Mouse (Mus musculus) midbrain, embryonic 14.5 days (tissue): ENCODE measurements around the gene Dnajb13. TPM values are rescaled to one million over a fixed set of nuclear protein-coding genes. Genes with fewer than 3 reads are reported as not detected.
A peak's percentile ranks its signal among the peaks of the same experiment; 100 is the strongest.

Experiments
- ATAC-seq: fragments of 200-750 bp; cut with Nextera tagmentation; 2 replicates; pipeline ENCODE4 v1.8.0; 2017; ENCODE audit warnings: moderate number of reproducible peaks, moderate library complexity; ENCODE audit not compliant: low FRiP score, low TSS enrichment
- DNase-seq: peaks from one replicate; pipeline ENCODE4 v3.0.0-alpha.2; 2015
- H3K27ac ChIP-seq: fragments of 300-500 bp; sonication (generic); replicated peaks from 2 replicates; pipeline ENCODE4 v1.5.1; 2014; ENCODE audit warnings: mild to moderate bottlenecking, low read depth, low read length, moderate library complexity
- H3K27me3 ChIP-seq: fragments of 300-500 bp; sonication (generic); 2 replicates; pipeline ENCODE4 v1.6.1; 2014; ENCODE audit warnings: low read length, control low read depth, mixed read lengths; ENCODE audit not compliant: control insufficient read depth, insufficient read depth
- H3K36me3 ChIP-seq: fragments of 300-500 bp; sonication (generic); 2 replicates; pipeline ENCODE4 v1.6.1; 2014; ENCODE audit warnings: low read length, control low read depth; ENCODE audit not compliant: control insufficient read depth, insufficient read depth
- H3K4me1 ChIP-seq: fragments of 300-500 bp; sonication (generic); 2 replicates; pipeline ENCODE4 v1.6.1; 2014; ENCODE audit warnings: mild to moderate bottlenecking, antibody characterized with exemption, low read length, control low read depth; ENCODE audit not compliant: control insufficient read depth, insufficient read depth
- H3K4me2 ChIP-seq: fragments of 300-500 bp; sonication (generic); 2 replicates; pipeline ENCODE4 v1.6.1; 2014; ENCODE audit warnings: mild to moderate bottlenecking, low read length, moderate library complexity
- H3K4me3 ChIP-seq: fragments of 300-500 bp; sonication (generic); replicated peaks from 2 replicates; pipeline ENCODE4 v1.5.1; 2014; ENCODE audit warnings: low read depth, low read length
- H3K9ac ChIP-seq: fragments of 300-500 bp; sonication (generic); replicated peaks from 2 replicates; pipeline ENCODE4 v1.6.1; 2014; ENCODE audit warnings: mild to moderate bottlenecking, low read length, moderate library complexity
- H3K9me3 ChIP-seq: fragments of 300-500 bp; sonication (generic); 2 replicates; pipeline ENCODE4 v1.6.1; 2016; ENCODE audit warnings: low read length, control low read depth, mixed read lengths; ENCODE audit not compliant: control insufficient read depth
- WGBS: fragments of 180-500 bp; shearing (Covaris S2); extraction: QIAGEN DNeasy Blood & Tissue Kit; methylation state at CpG from one replicate; pipeline ENCODE4 v1.1.7; 2014; 5-methylcytosine and 5-hydroxymethylcytosine counted together
- polyA plus RNA-seq: library from polyadenylated mRNA; unstranded; fragments of >200 nt; fragmentation: Nextera tagmentation; extraction: Ambion mirVana; gene quantifications from 2 replicates; pipeline ENCODE4 v1.2.1, GENCODE M21; 2014

Gene Dnajb13
- polyA plus RNA-seq, 1 experiment from 2014 or later: 3.7 TPM

- H3K27ac ChIP-seq: no peak overlapping the region
- peaks cover 28% of the 10 kb centered on the region for H3K36me3 ChIP-seq
- no peak for ATAC-seq
- H3K27me3 ChIP-seq: no peaks in the 10 kb centered on the region
- 93% methylated on average over 1 of the region's 1 CpGs for WGBS
- H3K4me1 ChIP-seq: no peaks in the 10 kb centered on the region
- H3K9me3 ChIP-seq: no peaks in the 10 kb centered on the region
- H3K4me2 ChIP-seq: no peak overlapping the region
- H3K9ac ChIP-seq: no peak overlapping the region
- H3K4me3 ChIP-seq: no peak overlapping the region
- no peak for DNase-seq
These were observed 43.4 kb downstream of the Dnajb13 start for GRCm38 (mm10) chr7:100471407-100471797.

GRCm38 (mm10) chr7:100470796-100471406 is 43.9 kb downstream of the Dnajb13 start:
- no peak overlapping the region for H3K27ac ChIP-seq
- no peaks in the 10 kb centered on the region for H3K9me3 ChIP-seq
- H3K36me3 ChIP-seq: peaks cover 28% of the 10 kb centered on the region
- H3K4me3 ChIP-seq: no peak overlapping the region
- ATAC-seq (no peak), DNase-seq (no peak)
- H3K4me1 ChIP-seq: no peaks in the 10 kb centered on the region
- WGBS: 92% methylated on average over 11 of the region's 11 CpGs
- no peaks in the 10 kb centered on the region for H3K27me3 ChIP-seq
- H3K4me2 ChIP-seq: no peak overlapping the region
- H3K9ac ChIP-seq: no peak overlapping the region

GRCm38 (mm10) chr7:100469502-100469901 is 45.3 kb downstream of the Dnajb13 start:
- Histone ChIP-seq H3K27ac (no peak overlapping the region), H3K4me1 (no peaks in the 10 kb centered on the region), H3K4me2 (no peak overlapping the region), H3K9me3 (no peaks in the 10 kb centered on the region), H3K9ac (no peak overlapping the region), H3K36me3 (peaks cover 41% of the 10 kb centered on the region), H3K4me3 (no peak overlapping the region), H3K27me3 (no peaks in the 10 kb centered on the region)
- 92% methylated on average over 1 of the region's 1 CpGs for WGBS
- no peak for ATAC-seq
- DNase-seq: no peak

GRCm38 (mm10) chr7:100468761-100469160 is 46.0 kb downstream of the Dnajb13 start:
- no peaks in the 10 kb centered on the region for H3K27me3 ChIP-seq
- no peak for DNase-seq
- H3K4me2 ChIP-seq: no peak overlapping the region
- H3K36me3 ChIP-seq: peaks cover 46% of the 10 kb centered on the region
- no peak overlapping the region for H3K4me3 ChIP-seq
- H3K9ac ChIP-seq: no peak overlapping the region
- H3K4me1 ChIP-seq: no peaks in the 10 kb centered on the region
- no peak for ATAC-seq
- no peak overlapping the region for H3K27ac ChIP-seq
- no peaks in the 10 kb centered on the region for H3K9me3 ChIP-seq
- 86% methylated on average over 6 of the region's 6 CpGs for whole genome bisulfite sequencing

- WGBS: 92% methylated on average over 11 of the region's 11 CpGs
- Histone ChIP-seq H3K27me3 (no peaks in the 10 kb centered on the region), H3K9me3 (no peaks in the 10 kb centered on the region), H3K4me3 (no peak overlapping the region), H3K4me1 (no peaks in the 10 kb centered on the region), H3K4me2 (no peak overlapping the region), H3K27ac (no peak overlapping the region), H3K9ac (no peak overlapping the region), H3K36me3 (peaks cover 47% of the 10 kb centered on the region)
- ATAC-seq (no peak), DNase-seq (no peak)
These were observed 47.8 kb downstream of the Dnajb13 start for GRCm38 (mm10) chr7:100466781-100467510.

GRCm38 (mm10) chr7:100465656-100466309 is 49.0 kb downstream of the Dnajb13 start:
- ATAC-seq: no peak
- no peaks in the 10 kb centered on the region for H3K4me1 ChIP-seq
- H3K4me2 ChIP-seq: no peak overlapping the region
- H3K27ac ChIP-seq: no peak overlapping the region
- H3K4me3 ChIP-seq: no peak overlapping the region
- DNase-seq: peak; percentile 10
- peaks cover 56% of the 10 kb centered on the region for H3K36me3 ChIP-seq
- no peaks in the 10 kb centered on the region for H3K9me3 ChIP-seq
- WGBS: 80% methylated on average over 5 of the region's 5 CpGs
- H3K9ac ChIP-seq: no peak overlapping the region
- H3K27me3 ChIP-seq: no peaks in the 10 kb centered on the region

- Histone ChIP-seq H3K27me3 (no peaks in the 10 kb centered on the region), H3K4me2 (no peak overlapping the region), H3K4me1 (no peaks in the 10 kb centered on the region), H3K4me3 (no peak overlapping the region), H3K27ac (no peak overlapping the region), H3K9ac (no peak overlapping the region), H3K36me3 (peaks cover 57% of the 10 kb centered on the region), H3K9me3 (no peaks in the 10 kb centered on the region)
- 83% methylated on average over 4 of the region's 4 CpGs for WGBS
- DNase-seq (no peak), ATAC-seq (no peak)
These were observed 49.5 kb downstream of the Dnajb13 start for GRCm38 (mm10) chr7:100465248-100465647.

GRCm38 (mm10) chr7:100464248-100464647 is 50.5 kb downstream of the Dnajb13 start:
- peaks cover 58% of the 10 kb centered on the region for H3K36me3 ChIP-seq
- no peak for ATAC-seq
- no peak for DNase-seq
- H3K27ac ChIP-seq: no peak overlapping the region
- no peak overlapping the region for H3K4me3 ChIP-seq
- H3K4me2 ChIP-seq: no peak overlapping the region
- no peaks in the 10 kb centered on the region for H3K4me1 ChIP-seq
- 94% methylated on average over 7 of the region's 7 CpGs for WGBS
- no peak overlapping the region for H3K9ac ChIP-seq
- H3K9me3 ChIP-seq: no peaks in the 10 kb centered on the region
- H3K27me3 ChIP-seq: no peaks in the 10 kb centered on the region
